Mouse (Mus musculus): Measurements from ENCODE around the gene Cdc7. TPM values are rescaled to one million over a fixed set of nuclear protein-coding genes. Genes with fewer than 3 reads are reported as not detected.

Cdc7 gene
- polyA plus RNA-seq, 1 experiment from 2014 or later, result 63.7 TPM

DNA sequence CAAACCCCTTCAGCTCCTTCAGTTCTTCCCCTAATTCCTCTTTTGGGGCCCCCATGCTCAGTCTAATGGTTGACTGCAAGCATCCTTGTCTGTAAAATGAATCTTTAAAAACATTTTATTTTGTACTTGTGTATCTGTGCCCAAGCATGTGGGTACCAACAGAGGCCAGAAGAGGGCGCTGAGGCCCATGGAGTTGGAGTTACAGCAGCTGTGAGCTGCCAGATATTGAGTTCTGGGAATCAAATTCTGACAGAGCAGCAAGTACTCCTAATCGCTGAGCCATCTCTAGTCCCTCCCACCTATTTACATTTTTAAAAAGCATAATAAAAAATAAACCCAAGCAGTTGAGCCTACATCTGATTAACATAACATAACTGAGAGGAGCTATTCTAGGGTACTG, 53.4 kb downstream of the Cdc7 start:
- no peak overlapping the region for H3K4me3 ChIP-seq

DNA sequence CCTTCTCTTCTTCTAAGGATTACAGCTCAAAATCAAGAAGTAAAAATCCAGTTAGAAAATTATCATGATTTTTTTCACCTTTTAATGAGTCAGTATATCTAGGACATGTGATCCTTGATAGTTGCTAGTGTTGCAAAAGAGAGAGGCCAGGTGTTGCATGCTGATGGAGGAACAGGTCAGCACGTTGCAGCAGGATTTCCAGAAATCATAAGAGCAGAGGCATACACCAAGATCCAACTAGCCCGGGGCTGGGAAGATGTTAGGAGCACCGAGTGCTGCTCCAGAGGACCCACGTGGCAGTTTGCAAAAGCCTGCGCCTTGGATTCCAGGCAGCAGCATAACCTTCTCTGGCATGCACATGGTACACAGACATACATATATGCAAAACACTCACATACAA, 54.9 kb downstream of the Cdc7 start:
- no peak overlapping the region for H3K4me3 ChIP-seq

More for the DNA sequence above, 53.4 kb downstream of the Cdc7 start:
- Histone ChIP-seq H3K4me1 (peaks cover 46% of the 10 kb centered on the region), H3K27ac (replicated peaks) (no peak overlapping the region), H3K9me3 (no peaks in the 10 kb centered on the region), H3K27me3 (replicated peaks; ENCODE audit: low read depth, poor library complexity, severe bottlenecking) (no peaks in the 10 kb centered on the region; the same call in 1 of the 2 replicates), H3K36me3 (replicated peaks) (no peaks in the 10 kb centered on the region)
- 65% methylated on average over 2 of the region's 2 CpGs for whole genome bisulfite sequencing
- no peak for DNase-seq (ENCODE audit: low spot score)

GRCm38 (mm10) chr5:107019904-107020303, 55.8 kb downstream of the Cdc7 start:
- Histone ChIP-seq H3K27me3 (replicated peaks; ENCODE audit: low read depth, poor library complexity, severe bottlenecking) (no peaks in the 10 kb centered on the region), H3K9me3 (0 out of 2 replicates have a peak, but pooled peaks cover 3% of the 10 kb centered on the region), H3K4me3 (no peak overlapping the region), H3K4me1 (peaks cover 35% of the 10 kb centered on the region), H3K36me3 (replicated peaks) (no peaks in the 10 kb centered on the region), H3K27ac (replicated peaks) (peak overlapping the region; percentile 66)
- 68% methylated on average over 6 of the region's 6 CpGs for WGBS
- DNase-seq (ENCODE audit: low spot score), result no peak

More for the DNA sequence above, 54.9 kb downstream of the Cdc7 start:
- Histone ChIP-seq H3K27me3 (replicated peaks; ENCODE audit: low read depth, poor library complexity, severe bottlenecking) (no peaks in the 10 kb centered on the region), H3K4me1 (peaks cover 36% of the 10 kb centered on the region), H3K27ac (replicated peaks) (no peak overlapping the region), H3K9me3 (0 out of 2 replicates have a peak, but pooled peaks cover 3% of the 10 kb centered on the region), H3K36me3 (replicated peaks) (no peaks in the 10 kb centered on the region)
- no peak for DNase-seq (ENCODE audit: low spot score)
- WGBS, result 71% methylated on average over 5 of the region's 5 CpGs

GRCm38 (mm10) chr5:107020366-107020765, 56.2 kb downstream of the Cdc7 start:
- peak overlapping the region; percentile 66 for H3K27ac ChIP-seq (replicated peaks)
- H3K36me3 ChIP-seq (replicated peaks), result no peaks in the 10 kb centered on the region
- H3K9me3 ChIP-seq, result 0 out of 2 replicates have a peak, but pooled peaks cover 3% of the 10 kb centered on the region
- DNase-seq (ENCODE audit: low spot score), result no peak
- peaks cover 33% of the 10 kb centered on the region for H3K4me1 ChIP-seq
- no peak overlapping the region for H3K4me3 ChIP-seq
- 65% methylated on average over 7 of the region's 7 CpGs for WGBS
- H3K27me3 ChIP-seq (replicated peaks; ENCODE audit: low read depth, poor library complexity, severe bottlenecking), result no peaks in the 10 kb centered on the region

DNA sequence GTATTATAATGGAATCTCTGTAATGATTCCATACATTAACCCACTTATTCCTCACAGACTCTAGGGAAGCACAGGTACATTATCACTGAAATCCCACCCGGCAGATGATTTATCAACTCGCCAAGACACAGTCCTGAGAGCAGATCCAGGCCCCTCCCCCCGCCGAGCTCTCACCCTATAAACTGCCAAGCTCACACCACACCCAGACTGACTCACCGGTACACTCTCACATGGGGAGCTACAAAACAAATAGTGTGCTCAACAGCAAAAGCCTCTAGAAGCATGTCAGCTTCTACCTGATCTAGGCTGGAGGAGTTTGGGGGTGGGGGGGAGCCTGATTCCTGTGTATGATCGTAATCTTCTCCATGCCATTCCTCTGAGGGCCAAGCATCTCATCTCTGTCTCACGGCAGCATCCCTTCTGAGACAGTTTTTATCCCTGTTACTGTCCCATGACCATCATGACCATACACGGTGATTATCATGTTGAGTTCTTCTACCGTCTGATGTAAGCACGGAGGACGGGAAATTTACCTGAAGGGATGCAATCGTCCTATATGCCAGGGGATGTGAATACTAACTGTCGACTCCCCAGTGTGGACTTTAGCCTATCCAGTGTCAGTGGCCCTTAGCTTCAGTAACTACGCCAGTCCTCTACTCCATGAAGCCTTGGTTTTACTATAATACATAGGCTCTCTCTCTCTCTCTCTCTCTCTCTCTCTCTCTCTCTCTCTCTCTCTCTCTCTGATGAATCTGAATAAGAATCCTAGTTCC, 57.4 kb downstream of the Cdc7 start:
- 93% methylated on average over 14 of the region's 14 CpGs for WGBS
- Histone ChIP-seq H3K9me3 (0 out of 2 replicates have a peak, but pooled peaks cover 3% of the 10 kb centered on the region), H3K4me1 (peaks cover 30% of the 10 kb centered on the region), H3K4me3 (no peak overlapping the region), H3K36me3 (replicated peaks) (no peaks in the 10 kb centered on the region), H3K27me3 (replicated peaks; ENCODE audit: low read depth, poor library complexity, severe bottlenecking) (no peaks in the 10 kb centered on the region), H3K27ac (replicated peaks) (no peak overlapping the region)
- no peak for DNase-seq (ENCODE audit: low spot score)

DNA sequence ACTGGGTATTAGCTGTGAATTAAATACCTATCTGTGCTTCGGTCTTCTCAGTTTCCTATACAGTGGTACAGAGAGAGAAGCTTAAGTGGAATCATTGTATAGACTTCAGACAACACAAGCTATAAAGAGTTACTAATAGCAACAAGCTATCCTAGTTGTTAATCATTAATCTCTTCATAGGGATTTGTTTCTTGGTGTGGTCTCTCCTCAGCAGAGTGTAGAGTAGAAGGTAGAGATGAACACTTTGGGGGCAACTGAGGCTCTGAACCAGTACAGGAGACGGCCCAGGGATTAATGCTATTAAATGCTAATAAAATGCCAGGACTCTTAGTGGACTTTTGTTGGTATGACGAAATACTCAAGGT, 57.9 kb downstream of the Cdc7 start:
- no peak overlapping the region for H3K27ac ChIP-seq (replicated peaks)
- no peaks in the 10 kb centered on the region for H3K27me3 ChIP-seq (replicated peaks; ENCODE audit: low read depth, poor library complexity, severe bottlenecking)
- H3K9me3 ChIP-seq, result 0 out of 2 replicates have a peak, but pooled peaks cover 3% of the 10 kb centered on the region
- H3K4me1 ChIP-seq, result peaks cover 30% of the 10 kb centered on the region
- H3K36me3 ChIP-seq (replicated peaks), result no peaks in the 10 kb centered on the region
- DNase-seq (ENCODE audit: low spot score), result no peak
- H3K4me3 ChIP-seq, result no peak overlapping the region
- 94% methylated on average over 3 of the region's 3 CpGs for WGBS

DNA sequence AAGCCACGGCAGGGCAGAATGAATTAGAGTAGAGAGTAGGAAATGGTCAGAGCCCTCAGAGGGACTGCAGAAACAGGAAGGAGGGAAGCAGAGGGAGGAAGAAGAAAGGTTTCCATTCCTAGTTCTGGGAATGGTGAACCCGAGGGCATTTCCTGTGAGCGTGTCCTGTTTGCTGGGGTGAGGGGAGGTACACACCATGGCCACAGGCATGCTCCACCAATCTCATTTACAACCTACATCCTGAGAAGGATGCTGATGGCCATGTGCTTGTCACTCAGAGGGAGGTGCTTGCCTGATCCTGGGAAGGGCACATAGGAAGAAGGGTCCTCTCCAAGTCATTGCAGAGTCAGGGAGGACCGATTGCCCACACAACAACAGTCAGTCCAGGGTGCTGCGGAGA, 59.8 kb downstream of the Cdc7 start:
- no peak for DNase-seq (ENCODE audit: low spot score)

DNA sequence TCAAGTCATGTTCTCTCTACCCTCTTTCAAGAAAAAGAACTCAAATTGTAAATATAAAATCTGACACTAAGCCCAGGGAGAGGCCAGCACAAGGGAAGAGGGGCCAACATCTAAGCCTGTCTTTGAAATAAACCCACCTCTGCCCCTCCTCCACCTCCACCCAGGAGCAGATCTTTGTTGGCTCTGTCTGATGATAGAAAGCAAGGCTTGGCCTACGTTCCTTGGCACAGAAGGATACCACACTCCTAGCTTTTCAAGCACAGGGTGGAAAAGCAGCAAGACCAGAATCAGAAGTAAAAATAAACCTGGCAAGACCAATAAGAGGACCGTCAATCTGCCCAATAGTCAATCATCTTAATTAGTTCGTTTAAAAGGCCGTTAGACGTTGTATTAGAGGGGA, 61.2 kb downstream of the Cdc7 start:
- Histone ChIP-seq H3K27ac (replicated peaks) (no peak overlapping the region), H3K9me3 (0 out of 2 replicates have a peak, but pooled peaks cover 3% of the 10 kb centered on the region), H3K4me3 (no peak overlapping the region), H3K27me3 (replicated peaks; ENCODE audit: low read depth, poor library complexity, severe bottlenecking) (no peaks in the 10 kb centered on the region), H3K36me3 (replicated peaks) (no peaks in the 10 kb centered on the region), H3K4me1 (peaks cover 47% of the 10 kb centered on the region)
- DNase-seq (ENCODE audit: low spot score), result no peak
- 81% methylated on average over 5 of the region's 5 CpGs for WGBS

More for the DNA sequence above, 59.8 kb downstream of the Cdc7 start:
- 0 out of 2 replicates have a peak overlapping the region, but pooled peaks have one; percentile 1 for H3K27ac ChIP-seq (replicated peaks)
- no peaks in the 10 kb centered on the region for H3K27me3 ChIP-seq (replicated peaks; ENCODE audit: low read depth, poor library complexity, severe bottlenecking)
- WGBS, result 58% methylated on average over 5 of the region's 5 CpGs
- H3K9me3 ChIP-seq, result 0 out of 2 replicates have a peak, but pooled peaks cover 3% of the 10 kb centered on the region
- H3K36me3 ChIP-seq (replicated peaks), result no peaks in the 10 kb centered on the region
- no peak overlapping the region for H3K4me3 ChIP-seq
- H3K4me1 ChIP-seq, result peaks cover 39% of the 10 kb centered on the region

GRCm38 (mm10) chr5:107025809-107026208, 61.7 kb downstream of the Cdc7 start:
- Histone ChIP-seq H3K36me3 (replicated peaks) (no peaks in the 10 kb centered on the region), H3K9me3 (0 out of 2 replicates have a peak, but pooled peaks cover 3% of the 10 kb centered on the region), H3K4me1 (peaks cover 44% of the 10 kb centered on the region), H3K27ac (replicated peaks) (no peak overlapping the region), H3K27me3 (replicated peaks; ENCODE audit: low read depth, poor library complexity, severe bottlenecking) (no peaks in the 10 kb centered on the region), H3K4me3 (no peak overlapping the region)
- DNase-seq (ENCODE audit: low spot score), result no peak
- WGBS, result 86% methylated on average over 8 of the region's 8 CpGs

GRCm38 (mm10) chr5:107027616-107028015, 63.5 kb downstream of the Cdc7 start:
- no peak overlapping the region; the same call in 1 of the 2 replicates for H3K27ac ChIP-seq (replicated peaks)
- H3K36me3 ChIP-seq (replicated peaks), result no peaks in the 10 kb centered on the region
- H3K4me1 ChIP-seq, result peaks cover 44% of the 10 kb centered on the region
- 0 out of 2 replicates have a peak, but pooled peaks cover 3% of the 10 kb centered on the region for H3K9me3 ChIP-seq
- no peak for DNase-seq (ENCODE audit: low spot score)
- no peaks in the 10 kb centered on the region for H3K27me3 ChIP-seq (replicated peaks; ENCODE audit: low read depth, poor library complexity, severe bottlenecking)
- no peak overlapping the region for H3K4me3 ChIP-seq
- WGBS, result 90% methylated on average over 6 of the region's 6 CpGs

DNA sequence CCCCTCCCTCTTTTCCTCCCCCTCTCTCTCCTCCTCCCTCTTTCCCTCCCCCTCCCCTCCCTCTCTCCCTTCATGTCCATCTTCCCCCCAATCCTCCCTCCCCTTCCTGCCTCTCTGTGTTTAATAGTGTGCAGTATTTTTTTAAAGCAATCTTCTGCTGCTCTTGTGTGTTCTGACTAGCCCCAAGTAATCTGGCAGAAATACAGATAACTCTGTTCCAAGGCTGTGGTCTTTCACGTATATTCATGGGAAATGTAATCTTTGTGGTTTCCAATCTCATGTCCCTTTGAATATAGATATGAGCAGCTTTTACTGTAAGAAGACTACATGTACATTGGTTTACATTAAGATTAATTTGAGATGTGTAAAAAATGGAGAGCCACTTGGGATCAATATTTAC, 64.4 kb downstream of the Cdc7 start:
- Histone ChIP-seq H3K4me1 (peaks cover 44% of the 10 kb centered on the region), H3K9me3 (no peaks in the 10 kb centered on the region), H3K27ac (replicated peaks) (no peak overlapping the region), H3K27me3 (replicated peaks; ENCODE audit: low read depth, poor library complexity, severe bottlenecking) (no peaks in the 10 kb centered on the region), H3K4me3 (no peak overlapping the region), H3K36me3 (replicated peaks) (no peaks in the 10 kb centered on the region)
- WGBS, result 46% methylated on average over 1 of the region's 1 CpGs
- no peak for DNase-seq (ENCODE audit: low spot score)

DNA sequence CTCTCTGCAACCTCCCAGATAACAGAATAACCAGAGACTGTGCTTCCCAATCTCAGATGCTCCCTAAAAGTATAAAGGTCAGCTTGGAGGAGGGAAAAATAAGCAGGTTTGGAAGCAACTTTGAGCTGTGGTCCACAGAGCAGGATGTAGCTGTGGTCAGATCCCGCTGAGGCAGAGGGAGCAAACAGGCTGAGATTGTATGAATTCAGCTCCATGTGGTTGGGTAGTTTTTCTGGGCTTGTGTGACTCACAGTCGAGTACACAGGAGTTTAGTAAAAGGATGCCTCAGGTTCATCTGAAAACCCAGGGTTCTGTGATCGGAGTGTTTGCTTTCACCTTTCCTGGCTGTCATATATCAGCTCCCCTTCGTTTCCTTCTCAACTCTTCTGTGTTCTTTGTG, 65.7 kb downstream of the Cdc7 start:
- Histone ChIP-seq H3K4me1 (peaks cover 32% of the 10 kb centered on the region), H3K27ac (replicated peaks) (0 out of 2 replicates have a peak overlapping the region, but pooled peaks have one; percentile 19), H3K4me3 (no peak overlapping the region), H3K27me3 (replicated peaks; ENCODE audit: low read depth, poor library complexity, severe bottlenecking) (no peaks in the 10 kb centered on the region), H3K9me3 (no peaks in the 10 kb centered on the region), H3K36me3 (replicated peaks) (no peaks in the 10 kb centered on the region)
- DNase-seq (ENCODE audit: low spot score), result no peak
- 80% methylated on average over 4 of the region's 4 CpGs for WGBS

DNA sequence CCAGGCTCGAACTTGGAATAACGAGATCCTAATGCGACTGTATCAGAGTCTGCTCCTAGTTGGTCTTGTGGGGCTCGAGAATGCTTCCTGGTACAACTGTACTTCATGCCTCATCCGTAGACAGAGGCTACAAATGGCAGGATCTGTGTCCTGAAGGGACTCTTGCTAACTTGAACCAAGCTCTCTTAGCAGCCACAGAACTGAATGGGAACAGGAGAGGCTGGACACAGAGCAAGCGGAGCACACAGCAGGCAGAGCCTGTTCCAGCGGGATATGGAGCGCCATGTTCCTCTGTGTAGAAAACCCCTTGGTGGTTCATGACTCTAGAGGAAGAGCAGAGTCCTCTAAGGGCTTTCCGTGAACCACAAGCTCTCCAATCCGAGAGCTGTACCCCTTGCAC, 66.7 kb downstream of the Cdc7 start:
- 95% methylated on average over 10 of the region's 10 CpGs for WGBS
- Histone ChIP-seq H3K4me1 (peaks cover 33% of the 10 kb centered on the region), H3K36me3 (replicated peaks) (no peaks in the 10 kb centered on the region), H3K27me3 (replicated peaks; ENCODE audit: low read depth, poor library complexity, severe bottlenecking) (no peaks in the 10 kb centered on the region), H3K4me3 (no peak overlapping the region), H3K27ac (replicated peaks) (no peak overlapping the region), H3K9me3 (no peaks in the 10 kb centered on the region)
- DNase-seq (ENCODE audit: low spot score), result no peak

Data from embryonic facial prominence, embryonic 10.5 days (tissue).